Mouse (Mus musculus): ENCODE results near the gene Cklf.
A peak's percentile ranks its signal among the peaks of the same experiment; 100 is the strongest.

Gene Cklf

DNA sequence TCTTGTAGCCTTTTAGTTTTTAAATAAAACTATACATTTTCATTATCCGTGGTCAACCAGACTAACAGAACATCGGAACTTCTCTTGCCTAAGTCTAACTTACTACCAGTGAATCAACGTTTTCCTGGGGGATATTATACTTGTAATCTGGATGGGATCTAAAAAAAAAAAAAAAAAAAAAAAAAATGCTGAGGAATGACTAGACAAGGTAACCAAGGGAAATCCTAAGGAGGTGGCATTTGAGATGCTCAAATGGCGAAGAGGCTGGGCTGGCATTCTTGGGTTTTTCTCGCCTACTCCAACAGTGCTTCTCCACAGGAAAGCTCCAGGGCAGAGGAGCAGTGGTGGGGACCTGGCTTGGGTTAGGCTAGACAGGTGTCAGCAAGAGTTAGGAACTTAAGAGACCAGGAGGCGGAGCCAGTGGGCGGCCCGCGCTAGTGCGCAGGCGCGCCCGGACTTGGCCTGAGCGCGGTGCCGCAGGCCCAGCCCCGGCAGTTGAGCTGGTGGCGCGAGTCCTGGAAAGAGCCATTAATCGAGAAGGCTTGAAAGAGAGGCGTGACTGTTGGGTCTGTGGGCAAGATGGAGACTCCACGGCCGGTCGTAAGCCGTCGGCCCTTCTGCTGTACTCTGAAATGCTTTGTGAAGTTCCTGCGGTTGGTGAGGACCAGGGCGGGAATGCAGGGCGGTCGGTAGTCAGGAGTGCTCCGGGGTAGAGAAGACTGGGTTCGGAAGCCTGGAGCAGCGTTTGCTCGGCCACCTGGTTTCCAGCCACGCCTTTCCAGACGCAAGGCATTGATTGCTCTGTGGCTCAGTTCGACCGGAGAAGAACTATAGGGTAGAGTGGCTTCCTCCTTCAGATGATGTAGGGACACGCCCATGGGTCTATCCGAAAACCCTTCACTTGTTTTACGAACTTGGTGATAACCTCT lies at the start of gene Cklf:
Gene Cklf, plus strand, starts transcription at position 423 of the 929 bp plus-strand sequence.
- peak; percentile 89 for DNase-seq (ENCODE audit: extremely low spot score, low spot score)

- DNase-seq (ENCODE audit: extremely low spot score, low spot score) = no peak
Measured at GRCm38 (mm10) chr8:104201622-104202021, 49.0 kb upstream of the Cklf start.

DNA sequence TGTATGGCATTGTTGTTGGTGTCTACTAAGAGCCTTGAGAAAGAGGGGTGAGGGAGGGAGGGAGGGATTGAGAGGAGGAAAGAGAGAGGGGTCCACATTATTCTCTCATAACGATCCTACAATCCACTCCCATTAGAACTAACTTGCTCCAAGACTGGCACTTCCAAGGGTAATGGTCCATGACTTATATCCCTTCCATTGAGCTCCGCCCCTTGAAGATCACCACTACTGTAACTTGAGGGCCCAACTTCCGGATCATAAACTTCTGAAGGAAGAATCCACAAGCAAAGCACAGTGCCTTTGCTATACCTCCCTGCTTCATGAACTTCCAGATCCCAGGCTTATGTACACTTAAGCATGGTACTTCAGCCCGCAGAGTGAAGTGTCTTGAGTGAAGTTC lies 48.3 kb upstream of the Cklf start:
- no peak for DNase-seq (ENCODE audit: extremely low spot score, low spot score)

DNA sequence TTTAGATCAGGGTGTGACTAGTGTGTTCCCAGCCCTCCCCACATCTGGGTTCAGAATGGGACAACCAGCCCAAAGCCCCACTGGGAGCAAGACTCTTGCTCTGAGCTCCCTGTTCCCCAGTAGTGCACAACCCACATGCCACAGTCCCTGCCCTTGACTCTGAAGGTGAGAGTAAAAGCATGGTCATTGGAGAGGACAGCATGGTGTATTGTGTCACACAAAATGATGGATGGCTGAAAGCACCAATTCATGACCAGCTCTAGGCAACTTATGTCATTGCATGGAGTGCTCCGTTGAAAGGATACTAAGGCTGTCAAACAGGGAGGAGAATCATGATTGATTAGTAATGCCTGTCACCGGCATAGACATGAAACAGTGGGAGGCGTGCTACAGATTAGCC lies 45.4 kb upstream of the Cklf start:
- DNase-seq (ENCODE audit: extremely low spot score, low spot score) = no peak

GRCm38 (mm10) chr8:104217601-104218000 lies 33.1 kb upstream of the Cklf start:
- no peak for DNase-seq (ENCODE audit: extremely low spot score, low spot score)

- DNase-seq (ENCODE audit: extremely low spot score, low spot score) = peak; percentile 56
Measured at GRCm38 (mm10) chr8:104219079-104219478, 31.6 kb upstream of the Cklf start.

GRCm38 (mm10) chr8:104219806-104220205 lies 30.9 kb upstream of the Cklf start:
- DNase-seq (ENCODE audit: extremely low spot score, low spot score) = peak; percentile 81

- no peak for DNase-seq (ENCODE audit: extremely low spot score, low spot score)
Measured at GRCm38 (mm10) chr8:104227048-104227447, 23.6 kb upstream of the Cklf start.

- DNase-seq (ENCODE audit: extremely low spot score, low spot score) = no peak
Measured at GRCm38 (mm10) chr8:104230377-104230776, 20.3 kb upstream of the Cklf start.

DNA sequence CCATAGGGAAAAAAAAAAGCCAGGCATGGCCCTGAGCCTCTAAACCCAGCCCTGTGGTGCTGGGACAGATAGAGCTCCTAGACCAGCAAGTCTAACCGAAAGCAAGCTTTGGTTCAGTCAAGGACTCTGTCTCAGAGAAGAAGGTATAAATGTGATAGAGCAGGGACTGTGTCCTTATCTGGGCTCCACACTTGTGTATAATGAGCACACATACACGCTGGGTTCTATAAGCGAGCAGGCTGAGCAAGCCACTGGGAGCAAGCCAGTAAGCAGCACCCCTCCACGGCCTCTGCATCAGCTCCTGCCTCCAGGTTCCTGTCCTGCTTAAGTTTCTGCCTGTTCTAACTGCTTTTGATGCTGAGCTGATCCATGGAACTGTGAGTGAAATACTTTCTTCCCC lies 18.6 kb upstream of the Cklf start:
- no peak for DNase-seq (ENCODE audit: extremely low spot score, low spot score)

DNA sequence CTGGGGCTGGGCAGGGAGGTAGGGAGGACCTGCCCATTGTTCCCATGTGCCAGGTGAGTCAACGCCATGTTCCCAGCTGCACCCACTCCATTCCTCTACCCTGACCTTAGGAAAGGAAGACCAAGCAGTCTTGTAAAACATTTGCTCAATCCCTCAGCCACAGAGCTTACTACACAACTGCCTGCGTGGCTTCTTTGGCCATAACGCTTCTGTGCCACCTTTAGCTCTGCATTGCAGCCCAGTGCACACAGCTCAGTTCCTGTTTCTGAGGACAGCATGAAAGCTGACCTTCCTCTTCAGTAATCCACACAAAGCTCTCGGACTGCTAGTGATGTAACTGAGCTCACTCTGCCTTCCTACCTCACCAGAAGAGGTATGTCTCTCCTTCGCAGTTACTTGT lies 17.7 kb upstream of the Cklf start:
- DNase-seq (ENCODE audit: extremely low spot score, low spot score) = no peak

GRCm38 (mm10) chr8:104234573-104234972 lies 16.1 kb upstream of the Cklf start:
- DNase-seq (ENCODE audit: extremely low spot score, low spot score) = peak; percentile 16

GRCm38 (mm10) chr8:104239418-104239861 lies 11.2 kb upstream of the Cklf start:
- DNase-seq (ENCODE audit: extremely low spot score, low spot score) = no peak

DNA sequence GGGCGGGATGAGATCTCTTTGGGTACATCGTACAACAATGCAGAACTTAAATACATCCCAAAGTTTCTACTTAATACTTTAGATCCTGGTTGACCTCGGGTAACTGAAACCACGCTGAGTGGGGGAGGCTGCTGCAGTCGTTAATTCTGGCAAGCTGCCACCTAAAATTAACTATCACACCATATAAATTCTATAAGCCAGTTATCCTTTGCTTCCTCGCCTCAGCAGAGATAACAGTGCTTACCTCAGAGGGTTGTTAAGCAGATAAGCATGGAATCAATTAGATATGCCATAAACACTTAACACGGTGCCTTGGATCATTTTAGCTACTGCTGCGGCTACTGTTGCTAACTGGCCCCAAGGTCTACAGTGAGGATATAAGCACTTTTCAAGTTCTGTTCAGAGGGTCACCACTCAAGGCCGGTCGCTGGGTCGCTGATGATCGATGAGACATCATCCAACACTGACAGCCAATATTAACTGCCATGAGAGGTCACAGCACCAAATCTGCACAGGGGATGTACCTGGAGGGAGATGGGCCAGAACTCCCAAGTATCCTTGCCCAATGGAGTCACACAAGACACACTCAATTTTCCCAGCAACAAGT lies 8.5 kb upstream of the Cklf start:
- DNase-seq (ENCODE audit: extremely low spot score, low spot score) = no peak

- no peak for DNase-seq (ENCODE audit: extremely low spot score, low spot score)
Measured at GRCm38 (mm10) chr8:104246621-104247020, 4.0 kb upstream of the Cklf start.

DNA sequence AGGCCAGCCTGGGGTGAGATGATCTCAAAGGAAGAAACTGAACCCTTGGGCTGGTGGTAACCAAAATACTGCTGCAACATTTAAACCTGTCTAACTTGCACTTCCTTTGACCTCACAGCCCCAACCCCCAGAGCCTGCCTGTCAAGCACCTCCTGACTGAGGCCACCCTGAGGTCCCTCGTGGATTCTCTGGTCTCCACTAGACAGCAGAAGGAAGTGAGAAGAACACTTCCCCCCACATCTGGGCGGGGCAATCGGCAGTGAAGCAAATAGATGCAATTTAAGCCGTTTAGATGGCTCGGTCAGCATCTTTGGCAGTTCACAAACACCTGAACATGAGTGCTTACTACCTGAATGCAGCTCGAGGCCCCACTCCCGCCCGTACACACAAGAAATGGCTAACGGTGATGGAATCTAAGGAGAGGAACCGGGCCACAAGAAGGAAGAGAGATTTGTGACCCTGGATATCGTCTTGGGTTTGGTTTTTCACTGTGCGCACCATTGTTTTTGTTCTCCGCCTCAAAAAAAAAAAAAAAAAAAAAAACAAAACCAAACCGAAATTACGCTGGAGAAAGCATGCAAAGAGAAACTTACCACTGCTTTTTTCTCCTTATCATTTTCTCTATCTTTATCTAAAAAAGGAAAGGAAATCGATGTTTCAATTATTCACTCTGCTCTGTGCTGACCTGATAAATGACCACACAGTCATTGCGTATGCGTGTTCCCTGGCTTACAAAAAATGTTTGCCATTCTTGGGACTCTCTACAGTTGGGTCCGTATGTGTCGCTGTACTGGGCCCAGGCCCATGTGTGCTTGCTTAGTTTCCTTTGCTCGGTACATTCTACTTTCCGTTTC lies 3.4 kb upstream of the Cklf start:
- no peak for DNase-seq (ENCODE audit: extremely low spot score, low spot score)

GRCm38 (mm10) chr8:104247908-104248275 lies 2.8 kb upstream of the Cklf start:
- DNase-seq (ENCODE audit: extremely low spot score, low spot score) = no peak

GRCm38 (mm10) chr8:104248276-104248675 lies 2.4 kb upstream of the Cklf start, which contains the start of gene Tk2:
Gene Tk2, minus strand, starts transcription at chr8:104248558.
- DNase-seq (ENCODE audit: extremely low spot score, low spot score) = peak; percentile 82

DNA sequence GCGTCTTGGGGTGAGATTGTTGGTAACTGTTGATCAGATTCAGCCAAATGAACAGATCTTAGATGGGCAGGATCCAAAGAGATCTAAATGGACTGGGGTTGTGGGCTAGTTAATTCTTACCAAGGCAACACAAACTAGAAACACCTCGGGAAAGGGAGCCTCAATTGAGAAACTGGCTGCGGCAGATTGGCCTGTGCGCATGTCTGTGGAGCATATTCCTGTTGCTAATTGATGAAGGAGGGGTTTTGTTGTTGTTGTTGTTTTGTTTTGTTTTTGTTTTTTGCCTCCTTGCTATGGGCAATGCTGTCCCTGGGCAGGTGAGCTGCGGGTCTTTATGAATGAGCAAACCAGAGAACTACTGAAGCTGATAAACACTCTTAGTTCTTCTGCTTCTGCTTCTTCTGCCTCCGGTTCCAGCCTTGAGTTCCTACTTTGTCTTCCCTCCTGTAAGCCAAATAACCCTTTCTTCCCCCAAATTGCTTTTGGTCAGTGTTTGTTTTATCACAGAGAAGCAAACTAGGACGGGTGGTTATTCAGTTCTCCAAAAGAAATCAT lies 1.1 kb upstream of the Cklf start:
- no peak for DNase-seq (ENCODE audit: extremely low spot score, low spot score)

GRCm38 (mm10) chr8:104251461-104251860 lies 800 bp downstream of the Cklf start:
- peak; percentile 36 for DNase-seq (ENCODE audit: extremely low spot score, low spot score)

DNA sequence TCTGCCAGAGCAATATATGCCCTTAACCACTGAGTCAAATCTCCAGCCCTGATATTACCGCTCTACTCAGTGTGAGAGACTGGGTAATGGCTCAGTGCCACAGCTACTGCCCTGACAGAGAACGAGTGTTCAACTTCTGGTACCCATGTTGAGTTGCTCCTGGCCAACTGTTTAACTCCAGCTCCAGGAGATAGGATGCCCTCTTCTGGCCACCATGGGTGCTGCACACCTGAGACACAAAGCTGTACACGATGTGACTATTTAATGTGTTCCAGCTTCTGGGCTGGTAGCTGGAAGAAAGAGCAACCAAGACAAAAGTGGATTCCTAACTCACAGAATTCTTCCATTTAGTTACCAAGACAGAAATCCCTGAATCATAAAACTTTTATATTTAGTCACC lies 2.4 kb downstream of the Cklf start:
- no peak for DNase-seq (ENCODE audit: extremely low spot score, low spot score)

All from neural tube, embryonic 10.5 days (tissue).